Mouse (Mus musculus): Measurements from ENCODE around the gene Tm7sf3. TPM values are rescaled to one million over a fixed set of nuclear protein-coding genes. Genes with fewer than 3 reads are reported as not detected.

Gene Tm7sf3
- polyA plus RNA-seq, 1 experiment, result 5.8 TPM

- no peak overlapping the region for H3ac ChIP-seq (ENCODE audit: control insufficient read depth, insufficient read length, low read depth)
- no peaks in the 10 kb centered on the region for H3K27me3 ChIP-seq (ENCODE audit: control insufficient read depth, insufficient read depth, insufficient read length)
- no peaks in the 10 kb centered on the region for H3K79me2 ChIP-seq (ENCODE audit: control insufficient read depth, insufficient read depth)
- TF ChIP-seq MYOG (IDR thresholded peaks at IDR 0.05; ENCODE audit: control insufficient read depth, extremely low read depth, insufficient read length), result no peak
- no peak for TF ChIP-seq MYOD1 (IDR thresholded peaks at IDR 0.05; ENCODE audit: control insufficient read depth, insufficient read length, low read depth)
- TF ChIP-seq CEBPB (IDR thresholded peaks at IDR 0.05; ENCODE audit: low read depth), result no peak
- no peak for TF ChIP-seq FOSL1 (IDR thresholded peaks at IDR 0.05; ENCODE audit: insufficient read depth, low read length, poor library complexity, severe bottlenecking)
- TF ChIP-seq USF1 (IDR thresholded peaks at IDR 0.05; ENCODE audit: low read depth), result no peak
- no peak for TF ChIP-seq CTCF (IDR thresholded peaks at IDR 0.05; ENCODE audit: control insufficient read depth, insufficient read depth, insufficient read length)
- no peak for TF ChIP-seq MAX (IDR thresholded peaks at IDR 0.05)
- no peak overlapping the region for H3K4me3 ChIP-seq (ENCODE audit: insufficient read depth, poor library complexity, severe bottlenecking)
- H3K79me3 ChIP-seq (ENCODE audit: low read depth), result no peaks in the 10 kb centered on the region
- no peaks in the 10 kb centered on the region for H3K36me3 ChIP-seq (ENCODE audit: control insufficient read depth, insufficient read depth)
Observed at GRCm38 (mm10) chr6:146628123-146628522, 14.5 kb downstream of the Tm7sf3 start.

- no peaks in the 10 kb centered on the region for H3K27me3 ChIP-seq (ENCODE audit: control insufficient read depth, insufficient read depth, insufficient read length)
- H3K36me3 ChIP-seq (ENCODE audit: control insufficient read depth, insufficient read depth), result no peaks in the 10 kb centered on the region
- no peak overlapping the region for H3K4me3 ChIP-seq (ENCODE audit: insufficient read depth, poor library complexity, severe bottlenecking)
- no peak overlapping the region for H3ac ChIP-seq (ENCODE audit: control insufficient read depth, insufficient read length, low read depth)
- H3K79me2 ChIP-seq (ENCODE audit: control insufficient read depth, insufficient read depth), result no peaks in the 10 kb centered on the region
- TF ChIP-seq FOSL1 (IDR thresholded peaks at IDR 0.05; ENCODE audit: insufficient read depth, low read length, poor library complexity, severe bottlenecking) (no peak), MAX (IDR thresholded peaks at IDR 0.05) (no peak), CTCF (IDR thresholded peaks at IDR 0.05; ENCODE audit: control insufficient read depth, insufficient read depth, insufficient read length) (no peak), MYOG (IDR thresholded peaks at IDR 0.05; ENCODE audit: control insufficient read depth, extremely low read depth, insufficient read length) (no peak), MYOD1 (IDR thresholded peaks at IDR 0.05; ENCODE audit: control insufficient read depth, insufficient read length, low read depth) (no peak)
- H3K79me3 ChIP-seq (ENCODE audit: low read depth), result no peaks in the 10 kb centered on the region
Observed at GRCm38 (mm10) chr6:146616670-146617069, 26.0 kb downstream of the Tm7sf3 start.

GRCm38 (mm10) chr6:146615891-146616290 is 26.7 kb downstream of the Tm7sf3 start:
- Histone ChIP-seq H3K4me3 (ENCODE audit: insufficient read depth, poor library complexity, severe bottlenecking) (no peak overlapping the region), H3K79me2 (ENCODE audit: control insufficient read depth, insufficient read depth) (no peaks in the 10 kb centered on the region), H3K27me3 (ENCODE audit: control insufficient read depth, insufficient read depth, insufficient read length) (no peaks in the 10 kb centered on the region), H3ac (ENCODE audit: control insufficient read depth, insufficient read length, low read depth) (no peak overlapping the region), H3K79me3 (ENCODE audit: low read depth) (no peaks in the 10 kb centered on the region), H3K36me3 (ENCODE audit: control insufficient read depth, insufficient read depth) (no peaks in the 10 kb centered on the region)
- TF ChIP-seq FOSL1 (IDR thresholded peaks at IDR 0.05; ENCODE audit: insufficient read depth, low read length, poor library complexity, severe bottlenecking), result no peak
- TF ChIP-seq MAX (IDR thresholded peaks at IDR 0.05), result no peak
- TF ChIP-seq MYOG (IDR thresholded peaks at IDR 0.05; ENCODE audit: control insufficient read depth, extremely low read depth, insufficient read length), result no peak
- TF ChIP-seq MYOD1 (IDR thresholded peaks at IDR 0.05; ENCODE audit: control insufficient read depth, insufficient read length, low read depth), result no peak
- peak; percentile 20 for TF ChIP-seq USF1 (IDR thresholded peaks at IDR 0.05; ENCODE audit: low read depth)
- no peak for TF ChIP-seq CEBPB (IDR thresholded peaks at IDR 0.05; ENCODE audit: low read depth)
- TF ChIP-seq CTCF (IDR thresholded peaks at IDR 0.05; ENCODE audit: control insufficient read depth, insufficient read depth, insufficient read length), result no peak

GRCm38 (mm10) chr6:146614541-146614940 is 28.1 kb downstream of the Tm7sf3 start:
- Histone ChIP-seq H3K27me3 (ENCODE audit: control insufficient read depth, insufficient read depth, insufficient read length) (no peaks in the 10 kb centered on the region), H3K79me2 (ENCODE audit: control insufficient read depth, insufficient read depth) (no peaks in the 10 kb centered on the region), H3K4me3 (ENCODE audit: insufficient read depth, poor library complexity, severe bottlenecking) (no peak overlapping the region), H3K79me3 (ENCODE audit: low read depth) (no peaks in the 10 kb centered on the region), H3ac (ENCODE audit: control insufficient read depth, insufficient read length, low read depth) (no peak overlapping the region), H3K36me3 (ENCODE audit: control insufficient read depth, insufficient read depth) (no peaks in the 10 kb centered on the region)
- no peak for TF ChIP-seq CTCF (IDR thresholded peaks at IDR 0.05; ENCODE audit: control insufficient read depth, insufficient read depth, insufficient read length)
- TF ChIP-seq USF1 (IDR thresholded peaks at IDR 0.05; ENCODE audit: low read depth), result no peak
- TF ChIP-seq FOSL1 (IDR thresholded peaks at IDR 0.05; ENCODE audit: insufficient read depth, low read length, poor library complexity, severe bottlenecking), result no peak
- no peak for TF ChIP-seq MYOD1 (IDR thresholded peaks at IDR 0.05; ENCODE audit: control insufficient read depth, insufficient read length, low read depth)
- TF ChIP-seq MAX (IDR thresholded peaks at IDR 0.05), result no peak
- TF ChIP-seq MYOG (IDR thresholded peaks at IDR 0.05; ENCODE audit: control insufficient read depth, extremely low read depth, insufficient read length), result no peak
- no peak for TF ChIP-seq CEBPB (IDR thresholded peaks at IDR 0.05; ENCODE audit: low read depth)

GRCm38 (mm10) chr6:146613907-146614306 is 28.7 kb downstream of the Tm7sf3 start:
- no peak overlapping the region for H3K4me3 ChIP-seq (ENCODE audit: insufficient read depth, poor library complexity, severe bottlenecking)
- H3K36me3 ChIP-seq (ENCODE audit: control insufficient read depth, insufficient read depth), result no peaks in the 10 kb centered on the region
- H3ac ChIP-seq (ENCODE audit: control insufficient read depth, insufficient read length, low read depth), result no peak overlapping the region
- H3K79me2 ChIP-seq (ENCODE audit: control insufficient read depth, insufficient read depth), result no peaks in the 10 kb centered on the region
- H3K79me3 ChIP-seq (ENCODE audit: low read depth), result no peaks in the 10 kb centered on the region
- H3K27me3 ChIP-seq (ENCODE audit: control insufficient read depth, insufficient read depth, insufficient read length), result no peaks in the 10 kb centered on the region
- TF ChIP-seq USF1 (IDR thresholded peaks at IDR 0.05; ENCODE audit: low read depth) (no peak), MAX (IDR thresholded peaks at IDR 0.05) (no peak), MYOG (IDR thresholded peaks at IDR 0.05; ENCODE audit: control insufficient read depth, extremely low read depth, insufficient read length) (no peak), FOSL1 (IDR thresholded peaks at IDR 0.05; ENCODE audit: insufficient read depth, low read length, poor library complexity, severe bottlenecking) (no peak), CEBPB (IDR thresholded peaks at IDR 0.05; ENCODE audit: low read depth) (no peak), CTCF (IDR thresholded peaks at IDR 0.05; ENCODE audit: control insufficient read depth, insufficient read depth, insufficient read length) (no peak), MYOD1 (IDR thresholded peaks at IDR 0.05; ENCODE audit: control insufficient read depth, insufficient read length, low read depth) (no peak)

GRCm38 (mm10) chr6:146612736-146613135 is 29.9 kb downstream of the Tm7sf3 start:
- Histone ChIP-seq H3K79me2 (ENCODE audit: control insufficient read depth, insufficient read depth) (no peaks in the 10 kb centered on the region), H3K4me3 (ENCODE audit: insufficient read depth, poor library complexity, severe bottlenecking) (no peak overlapping the region), H3ac (ENCODE audit: control insufficient read depth, insufficient read length, low read depth) (no peak overlapping the region), H3K27me3 (ENCODE audit: control insufficient read depth, insufficient read depth, insufficient read length) (no peaks in the 10 kb centered on the region), H3K36me3 (ENCODE audit: control insufficient read depth, insufficient read depth) (no peaks in the 10 kb centered on the region), H3K79me3 (ENCODE audit: low read depth) (no peaks in the 10 kb centered on the region)
- no peak for TF ChIP-seq MAX (IDR thresholded peaks at IDR 0.05)
- TF ChIP-seq MYOG (IDR thresholded peaks at IDR 0.05; ENCODE audit: control insufficient read depth, extremely low read depth, insufficient read length), result no peak
- TF ChIP-seq CEBPB (IDR thresholded peaks at IDR 0.05; ENCODE audit: low read depth), result no peak
- no peak for TF ChIP-seq USF1 (IDR thresholded peaks at IDR 0.05; ENCODE audit: low read depth)
- TF ChIP-seq CTCF (IDR thresholded peaks at IDR 0.05; ENCODE audit: control insufficient read depth, insufficient read depth, insufficient read length), result no peak
- no peak for TF ChIP-seq FOSL1 (IDR thresholded peaks at IDR 0.05; ENCODE audit: insufficient read depth, low read length, poor library complexity, severe bottlenecking)

Data from C2C12 (cell line).